Mouse (Mus musculus): Measurements from ENCODE around the gene 4930426L09Rik. TPM values are rescaled to one million over a fixed set of nuclear protein-coding genes. Genes with fewer than 3 reads are reported as not detected.

Gene 4930426L09Rik
- polyA plus RNA-seq, 1 experiment from 2014 or later: 0.30 TPM

DNA sequence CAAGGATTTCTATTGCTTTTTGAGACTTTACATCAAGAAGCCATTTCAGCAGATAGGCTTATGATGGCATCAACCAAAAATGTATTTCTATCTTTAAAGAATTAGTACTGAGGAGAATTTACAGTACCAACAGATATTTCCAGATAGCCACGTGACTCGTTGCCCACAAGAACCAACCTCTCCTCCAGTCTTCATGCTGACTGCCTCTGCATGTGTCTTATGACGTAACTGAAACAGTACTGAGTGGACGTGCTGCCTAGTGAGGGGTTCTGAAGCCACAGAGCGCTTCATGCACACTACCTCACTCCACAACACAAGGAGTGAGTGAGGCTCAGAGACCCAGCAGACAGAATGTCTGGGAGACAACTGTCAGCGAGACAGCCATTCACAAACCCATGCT is 39.1 kb upstream of the 4930426L09Rik start:
- 49% methylated on average over 6 of the region's 6 CpGs for WGBS (ENCODE audit: insufficient replicate concordance)
- peak overlapping the region; percentile 17; the same call in 1 of the 2 replicates for H3K4me2 ChIP-seq
- no peak overlapping the region for H3K4me3 ChIP-seq
- no peaks in the 10 kb centered on the region for H3K27me3 ChIP-seq (replicated peaks)
- H3K4me1 ChIP-seq: peaks cover 98% of the 10 kb centered on the region
- H3K9ac ChIP-seq: no peak overlapping the region
- no peaks in the 10 kb centered on the region for H3K9me3 ChIP-seq (replicated peaks)
- peak overlapping the region; percentile 54; the same call in 1 of the 2 replicates for H3K27ac ChIP-seq
- no peaks in the 10 kb centered on the region for H3K36me3 ChIP-seq
- ATAC-seq: no peak

DNA sequence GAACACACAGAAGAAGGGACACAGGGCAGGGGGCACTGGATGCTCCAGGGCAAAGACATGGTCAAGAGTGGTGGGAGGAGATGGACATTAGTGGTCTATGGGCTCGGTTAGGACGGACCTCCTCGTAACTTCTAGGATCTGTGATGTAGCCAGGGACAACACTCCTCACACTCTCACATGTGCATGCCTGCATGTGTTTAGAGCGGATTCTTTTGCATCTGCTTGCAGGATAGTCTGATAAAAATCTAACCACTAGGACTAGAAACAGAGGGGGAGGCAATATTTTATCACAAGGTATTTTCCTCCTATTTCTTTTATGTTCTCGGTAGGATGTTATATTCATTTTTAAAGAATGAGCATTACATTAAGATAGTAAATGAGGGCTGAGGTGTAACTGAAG is 38.6 kb upstream of the 4930426L09Rik start:
- Histone ChIP-seq H3K4me3 (no peak overlapping the region), H3K27me3 (replicated peaks) (no peaks in the 10 kb centered on the region), H3K4me2 (no peak overlapping the region), H3K36me3 (no peaks in the 10 kb centered on the region), H3K4me1 (peaks cover 92% of the 10 kb centered on the region), H3K27ac (no peak overlapping the region), H3K9ac (no peak overlapping the region), H3K9me3 (replicated peaks) (no peaks in the 10 kb centered on the region)
- WGBS (ENCODE audit: insufficient replicate concordance): 74% methylated on average over 5 of the region's 5 CpGs
- ATAC-seq: no peak

DNA sequence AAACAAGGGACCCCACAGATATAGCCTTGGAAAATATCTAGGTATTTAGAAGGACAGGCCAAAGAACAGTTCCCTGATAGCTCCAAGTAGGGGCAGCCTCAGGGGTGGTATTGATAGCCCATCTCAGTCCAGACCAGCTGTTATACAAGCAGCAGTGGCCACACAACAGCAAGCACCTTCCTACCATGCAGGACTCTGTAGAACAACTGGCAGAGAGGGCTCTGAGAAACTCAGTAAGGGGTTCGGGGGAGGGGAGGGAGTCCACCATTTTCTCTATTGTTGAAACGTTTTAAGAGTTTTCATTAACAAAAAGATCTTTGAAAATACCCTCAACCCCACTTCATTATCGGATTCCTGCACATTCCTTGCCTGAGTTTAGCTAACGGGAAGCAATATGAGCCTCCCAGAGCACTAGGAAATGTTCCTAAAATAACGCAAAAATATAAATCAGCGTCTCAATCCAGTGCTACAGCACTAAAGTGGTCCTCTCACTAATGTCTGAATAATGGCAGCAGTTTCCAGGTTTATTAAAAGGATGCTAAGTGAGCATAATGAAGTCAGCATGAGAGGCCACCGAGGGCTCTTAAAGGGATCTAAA is 37.7 kb upstream of the 4930426L09Rik start:
- Histone ChIP-seq H3K4me1 (peaks cover 87% of the 10 kb centered on the region), H3K4me2 (no peak overlapping the region), H3K36me3 (no peaks in the 10 kb centered on the region), H3K27ac (no peak overlapping the region), H3K9me3 (replicated peaks) (no peaks in the 10 kb centered on the region), H3K27me3 (replicated peaks) (no peaks in the 10 kb centered on the region), H3K9ac (no peak overlapping the region), H3K4me3 (no peak overlapping the region)
- ATAC-seq: no peak
- WGBS (ENCODE audit: insufficient replicate concordance): 62% methylated on average over 7 of the region's 7 CpGs

DNA sequence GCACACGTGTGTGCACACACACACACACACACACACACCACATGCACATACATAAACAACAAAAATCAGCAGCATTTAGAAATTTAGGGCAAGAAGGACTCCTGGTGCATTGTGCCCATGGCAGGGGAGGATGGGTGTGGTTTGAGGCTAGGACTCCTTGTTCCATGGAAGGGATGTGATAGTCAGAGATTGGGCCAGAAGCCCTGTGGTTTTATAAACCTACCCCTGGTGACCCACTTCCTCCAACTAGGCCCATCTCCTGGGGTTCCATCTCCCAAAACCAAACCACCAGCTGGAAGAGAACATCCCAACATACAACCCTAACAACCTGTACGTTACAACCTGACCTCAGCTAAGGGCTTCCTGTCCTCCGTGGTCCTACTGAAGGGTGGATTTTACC is 35.6 kb upstream of the 4930426L09Rik start:
- Histone ChIP-seq H3K9ac (no peak overlapping the region), H3K27me3 (replicated peaks) (no peaks in the 10 kb centered on the region), H3K4me3 (no peak overlapping the region), H3K27ac (no peak overlapping the region), H3K4me1 (peaks cover 87% of the 10 kb centered on the region), H3K4me2 (no peak overlapping the region), H3K9me3 (replicated peaks) (no peaks in the 10 kb centered on the region), H3K36me3 (peaks cover 9% of the 10 kb centered on the region; the same call in 1 of the 2 replicates)
- 46% methylated on average over 3 of the region's 3 CpGs for WGBS (ENCODE audit: insufficient replicate concordance)
- no peak for ATAC-seq

DNA sequence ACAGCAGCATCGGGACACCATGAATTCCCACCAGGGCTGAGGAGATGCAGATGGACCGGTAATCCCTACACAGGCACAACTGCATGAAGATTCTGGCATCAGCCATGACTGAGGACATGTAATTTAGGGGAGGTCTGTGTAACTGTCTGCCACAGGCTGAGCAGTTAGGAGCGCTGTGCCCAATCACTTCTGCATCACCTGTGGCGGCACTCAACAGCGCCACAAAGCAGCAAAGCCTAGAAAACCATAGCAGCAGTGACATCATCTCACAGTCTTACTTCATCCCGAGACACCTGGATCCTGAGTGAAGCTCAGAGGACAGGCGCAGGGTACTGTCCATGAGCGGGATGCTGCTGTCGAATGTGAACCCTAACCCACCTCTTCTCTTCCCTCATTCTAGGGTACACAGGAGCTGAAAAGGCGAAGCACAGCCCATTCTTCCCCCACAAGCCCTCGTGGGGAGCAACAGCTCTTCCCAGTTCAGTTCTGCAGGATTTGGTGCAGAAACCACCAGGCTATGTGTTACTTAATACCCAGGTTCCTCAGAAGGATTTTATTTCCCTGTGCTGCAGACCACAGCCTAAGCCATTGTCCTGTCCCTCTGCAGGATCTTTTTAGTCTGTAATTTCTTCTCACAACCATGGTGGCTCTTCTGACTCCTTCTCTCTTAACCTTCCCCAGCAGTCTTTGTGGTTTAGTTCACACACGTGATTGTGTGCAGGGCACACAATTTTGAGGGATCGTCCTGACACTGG is 34.7 kb upstream of the 4930426L09Rik start:
- no peak for ATAC-seq
- Histone ChIP-seq H3K36me3 (peaks cover 9% of the 10 kb centered on the region; the same call in 1 of the 2 replicates), H3K4me1 (peaks cover 84% of the 10 kb centered on the region)

DNA sequence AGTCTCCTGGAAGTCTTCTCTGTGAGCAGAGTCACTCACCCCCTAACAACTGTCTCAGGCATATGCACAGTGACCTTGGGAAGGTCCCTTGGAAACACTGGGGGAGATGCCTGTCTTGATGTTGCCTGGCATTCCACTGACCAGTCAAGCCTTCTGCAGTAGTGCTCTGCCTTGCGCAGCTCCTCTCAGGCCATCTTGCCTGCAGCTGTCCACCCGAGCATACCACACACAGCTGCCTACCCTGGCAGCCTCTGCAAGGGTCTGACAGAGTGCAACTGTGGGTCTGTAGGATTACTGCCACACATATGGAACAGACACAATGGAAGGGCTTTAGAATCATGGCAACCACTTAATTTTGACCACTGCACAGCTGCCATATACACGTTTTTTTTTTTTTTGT is 33.0 kb upstream of the 4930426L09Rik start:
- no peaks in the 10 kb centered on the region for H3K27me3 ChIP-seq (replicated peaks)
- no peaks in the 10 kb centered on the region for H3K9me3 ChIP-seq (replicated peaks)
- H3K27ac ChIP-seq: no peak overlapping the region
- WGBS (ENCODE audit: insufficient replicate concordance): 78% methylated on average over 3 of the region's 3 CpGs
- H3K4me3 ChIP-seq: no peak overlapping the region
- peaks cover 9% of the 10 kb centered on the region; the same call in 1 of the 2 replicates for H3K36me3 ChIP-seq
- H3K4me2 ChIP-seq: no peak overlapping the region
- ATAC-seq: no peak
- H3K4me1 ChIP-seq: peaks cover 84% of the 10 kb centered on the region
- no peak overlapping the region for H3K9ac ChIP-seq

More for the DNA sequence above, 34.7 kb upstream of the 4930426L09Rik start:
- Histone ChIP-seq H3K9me3 (replicated peaks) (no peaks in the 10 kb centered on the region), H3K27ac (no peak overlapping the region), H3K4me3 (no peak overlapping the region), H3K9ac (no peak overlapping the region), H3K4me2 (no peak overlapping the region), H3K27me3 (replicated peaks) (no peaks in the 10 kb centered on the region)
- WGBS (ENCODE audit: insufficient replicate concordance): 71% methylated on average over 13 of the region's 13 CpGs

DNA sequence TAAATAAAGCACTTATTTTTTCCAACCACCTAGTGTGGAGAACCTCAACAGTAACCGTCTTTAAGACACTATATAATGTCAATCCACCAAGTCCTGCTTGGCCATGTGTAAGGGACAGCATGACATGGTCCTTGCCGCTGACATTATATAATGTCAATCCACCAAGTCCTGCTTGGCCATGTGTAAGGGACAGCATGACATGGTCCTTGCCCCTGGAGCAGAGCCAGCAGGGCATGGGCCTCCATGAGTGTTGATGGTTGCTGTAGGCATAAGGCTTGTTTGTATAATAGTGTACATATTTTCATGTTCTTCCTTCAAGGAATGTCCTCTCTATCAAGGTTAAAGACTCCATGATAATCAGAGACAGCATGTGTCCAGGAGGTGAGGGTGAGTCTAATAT is 32.2 kb upstream of the 4930426L09Rik start:
- Histone ChIP-seq H3K4me3 (no peak overlapping the region), H3K9me3 (replicated peaks) (no peaks in the 10 kb centered on the region), H3K36me3 (peaks cover 9% of the 10 kb centered on the region; the same call in 1 of the 2 replicates), H3K27ac (no peak overlapping the region), H3K4me2 (no peak overlapping the region), H3K9ac (no peak overlapping the region), H3K4me1 (peaks cover 84% of the 10 kb centered on the region), H3K27me3 (replicated peaks) (no peaks in the 10 kb centered on the region)
- ATAC-seq: no peak
- 88% methylated on average over 2 of the region's 2 CpGs for WGBS (ENCODE audit: insufficient replicate concordance)

DNA sequence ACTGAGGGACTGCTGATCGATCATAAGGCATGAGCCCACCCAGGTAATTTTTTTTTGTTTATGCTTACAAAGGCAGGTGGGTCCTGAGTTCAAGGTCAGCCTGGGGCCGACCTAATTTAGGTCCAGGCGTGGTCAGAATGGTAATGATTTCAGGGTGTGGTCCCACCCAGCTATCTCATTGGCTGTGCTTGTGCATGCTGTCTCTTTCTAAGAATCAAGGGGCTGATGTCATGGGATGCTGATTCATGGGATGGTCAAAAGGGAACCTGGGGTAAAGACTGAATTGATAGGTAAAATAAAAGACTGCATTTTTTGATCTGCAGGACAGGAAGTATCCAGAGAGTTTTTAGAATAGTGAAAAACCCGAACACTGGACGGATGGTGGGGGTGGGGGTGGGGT is 31.6 kb upstream of the 4930426L09Rik start:
- H3K9ac ChIP-seq: no peak overlapping the region
- peaks cover 9% of the 10 kb centered on the region; the same call in 1 of the 2 replicates for H3K36me3 ChIP-seq
- peaks cover 84% of the 10 kb centered on the region for H3K4me1 ChIP-seq
- H3K9me3 ChIP-seq (replicated peaks): no peaks in the 10 kb centered on the region
- H3K27ac ChIP-seq: no peak overlapping the region
- WGBS (ENCODE audit: insufficient replicate concordance): 69% methylated on average over 5 of the region's 5 CpGs
- no peak overlapping the region for H3K4me3 ChIP-seq
- no peak for ATAC-seq
- no peaks in the 10 kb centered on the region for H3K27me3 ChIP-seq (replicated peaks)
- no peak overlapping the region for H3K4me2 ChIP-seq

DNA sequence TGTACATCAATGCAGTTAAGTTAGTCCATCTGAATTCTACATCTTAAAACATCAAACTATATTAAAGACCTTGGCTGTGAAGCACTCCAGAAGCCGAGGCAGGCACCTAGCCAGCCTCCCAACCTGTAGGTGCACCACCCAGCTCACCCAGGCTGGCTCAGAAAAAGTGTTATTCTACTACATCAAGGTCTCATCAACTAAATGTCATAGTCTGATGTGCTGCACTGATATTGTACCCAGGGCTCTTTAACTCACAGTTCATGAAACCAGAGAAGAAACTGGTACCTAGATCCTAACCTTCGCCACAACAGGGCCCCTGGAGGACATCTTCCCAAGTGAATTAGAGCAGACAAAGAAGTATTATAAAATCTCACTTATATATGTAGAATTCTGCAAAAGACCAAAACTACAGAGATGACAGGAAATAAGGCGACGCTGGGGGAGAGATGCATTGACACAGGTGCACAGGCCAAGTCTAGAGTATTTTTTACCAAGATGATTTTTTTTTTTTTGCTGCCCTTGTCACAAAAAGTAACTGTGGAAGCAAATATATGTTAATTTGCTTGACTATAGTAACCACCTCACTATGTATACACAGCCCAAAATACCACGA is 30.6 kb upstream of the 4930426L09Rik start:
- Histone ChIP-seq H3K27ac (peak overlapping the region; percentile 17; the same call in 1 of the 2 replicates), H3K36me3 (peaks cover 11% of the 10 kb centered on the region), H3K27me3 (replicated peaks) (no peaks in the 10 kb centered on the region), H3K9ac (no peak overlapping the region), H3K4me1 (peaks cover 84% of the 10 kb centered on the region), H3K4me3 (no peak overlapping the region), H3K4me2 (no peak overlapping the region), H3K9me3 (replicated peaks) (no peaks in the 10 kb centered on the region)
- WGBS (ENCODE audit: insufficient replicate concordance): 81% methylated on average over 5 of the region's 5 CpGs
- ATAC-seq: no peak

DNA sequence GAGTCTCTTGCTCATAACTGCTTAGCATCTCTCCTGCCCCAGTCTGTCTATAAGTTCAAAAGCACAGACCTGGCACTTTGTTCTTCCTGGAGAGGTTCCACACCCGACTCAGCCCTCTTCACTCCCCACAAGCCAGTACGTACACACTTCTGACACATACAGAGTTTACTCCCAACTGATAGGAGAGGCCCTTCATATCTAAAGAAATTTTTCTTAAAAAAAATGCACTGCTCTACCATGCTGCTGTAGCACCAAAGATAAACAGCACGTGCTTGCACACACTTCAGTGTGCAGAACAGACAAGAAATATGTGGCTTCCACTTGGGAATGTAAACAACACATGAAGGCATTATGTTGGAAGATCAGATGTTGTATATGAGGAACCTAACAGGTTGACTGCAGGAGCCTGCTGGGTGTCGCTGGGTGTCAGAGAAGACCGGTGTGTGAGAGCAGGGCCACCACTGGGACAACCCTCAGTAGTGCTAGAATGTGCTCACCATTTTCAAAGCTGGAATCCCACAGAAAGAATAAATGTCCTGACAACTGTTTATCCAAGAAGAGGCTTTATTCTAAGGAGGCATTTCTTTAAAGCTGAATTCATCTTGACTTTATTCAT is 29.0 kb upstream of the 4930426L09Rik start:
- H3K9ac ChIP-seq: peak overlapping the region; percentile 49; the same call in 1 of the 2 replicates
- peaks cover 84% of the 10 kb centered on the region for H3K4me1 ChIP-seq
- WGBS (ENCODE audit: insufficient replicate concordance): 13% methylated on average over 5 of the region's 5 CpGs
- peaks cover 9% of the 10 kb centered on the region; the same call in 1 of the 2 replicates for H3K9me3 ChIP-seq (replicated peaks)
- H3K4me2 ChIP-seq: peak overlapping the region; percentile 61
- H3K27ac ChIP-seq: peak overlapping the region; percentile 92
- H3K36me3 ChIP-seq: peaks cover 25% of the 10 kb centered on the region
- H3K4me3 ChIP-seq: peak overlapping the region; percentile 19; the same call in 1 of the 2 replicates
- no peaks in the 10 kb centered on the region for H3K27me3 ChIP-seq (replicated peaks)
- peak; percentile 96 for ATAC-seq

DNA sequence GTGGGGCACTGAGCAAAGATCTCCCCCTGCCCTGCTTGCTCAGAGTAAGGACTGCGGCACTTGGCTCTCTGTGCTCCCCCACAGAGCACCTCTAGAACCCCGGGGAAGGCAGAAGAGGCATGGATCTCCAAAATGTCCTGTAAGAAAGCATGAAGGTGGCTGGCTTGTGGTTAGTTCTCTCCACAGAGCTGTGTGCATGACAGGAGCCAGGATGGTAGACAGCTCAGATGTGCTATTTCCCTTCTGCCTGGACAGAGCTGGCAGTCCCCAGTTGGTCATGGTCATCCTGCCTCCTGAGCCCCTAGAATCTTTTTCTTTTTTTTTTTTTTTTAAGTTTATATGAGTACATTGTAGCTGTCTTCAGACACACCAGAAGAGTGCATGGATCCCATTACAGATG is 27.7 kb upstream of the 4930426L09Rik start:
- no peak overlapping the region for H3K4me2 ChIP-seq
- H3K27ac ChIP-seq: peak overlapping the region; percentile 92
- H3K4me1 ChIP-seq: peaks cover 93% of the 10 kb centered on the region
- H3K9ac ChIP-seq: peak overlapping the region; percentile 49
- peaks cover 9% of the 10 kb centered on the region; the same call in 1 of the 2 replicates for H3K9me3 ChIP-seq (replicated peaks)
- H3K27me3 ChIP-seq (replicated peaks): no peaks in the 10 kb centered on the region
- 52% methylated on average over 2 of the region's 2 CpGs for WGBS (ENCODE audit: insufficient replicate concordance)
- H3K36me3 ChIP-seq: peaks cover 25% of the 10 kb centered on the region
- H3K4me3 ChIP-seq: no peak overlapping the region
- no peak for ATAC-seq
